Mouse (Mus musculus): ENCODE data around the gene Uchl4.
"Not testable (repeated sequence)": the region's sequence is repeated elsewhere in the genome, so short reads cannot be mapped to it uniquely, and the experiment has no call there.

The Uchl4 gene

DNA sequence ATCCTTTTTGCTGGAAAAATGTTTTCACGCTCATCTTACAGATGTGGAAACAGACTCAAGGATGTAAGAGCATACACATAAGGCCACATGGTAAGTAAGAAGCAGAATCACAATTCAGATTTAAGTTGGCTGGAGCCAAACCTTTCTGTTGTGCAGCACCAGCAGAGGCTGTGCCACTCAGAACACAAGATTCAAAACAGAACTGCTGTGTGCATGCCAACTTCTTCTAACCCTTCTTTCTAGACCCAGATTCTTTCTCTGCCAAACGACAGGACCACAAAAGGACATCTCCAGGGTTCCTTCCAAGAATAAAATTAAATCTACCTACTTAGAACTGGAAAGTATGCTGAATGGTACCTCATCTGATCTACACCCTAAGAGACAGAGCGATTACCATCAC lies 3.3 kb upstream of the Uchl4 start:
- no peak for DNase-seq

- DNase-seq = peak; percentile 22
Observed at GRCm38 (mm10) chr9:64232257-64232957, 2.6 kb upstream of the Uchl4 start.

- peak; percentile 9 for DNase-seq
Observed at GRCm38 (mm10) chr9:64233656-64234055, 1.3 kb upstream of the Uchl4 start.

DNA sequence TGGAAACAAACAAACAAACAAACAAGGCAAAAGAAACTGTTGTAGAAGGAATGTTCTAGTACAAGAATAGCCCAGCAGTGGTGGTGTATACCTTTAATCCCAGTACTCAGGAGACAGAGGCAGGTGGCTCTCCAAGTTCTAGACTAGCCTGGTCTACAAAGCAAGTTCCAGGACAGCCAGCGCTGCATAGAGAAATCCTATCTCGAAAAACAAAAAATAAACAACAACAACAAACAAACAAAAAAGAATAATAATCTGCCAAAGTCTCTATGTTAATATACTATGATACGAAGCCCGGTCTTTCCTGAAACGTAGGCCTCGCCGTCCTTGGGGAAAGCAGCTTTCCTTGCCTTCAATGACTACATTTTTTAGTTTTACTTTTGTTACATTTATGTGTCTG lies 1.1 kb downstream of the Uchl4 start:
- DNase-seq = no peak

- no peak for DNase-seq
Observed at GRCm38 (mm10) chr9:64240116-64240515, 5.1 kb downstream of the Uchl4 start.

DNA sequence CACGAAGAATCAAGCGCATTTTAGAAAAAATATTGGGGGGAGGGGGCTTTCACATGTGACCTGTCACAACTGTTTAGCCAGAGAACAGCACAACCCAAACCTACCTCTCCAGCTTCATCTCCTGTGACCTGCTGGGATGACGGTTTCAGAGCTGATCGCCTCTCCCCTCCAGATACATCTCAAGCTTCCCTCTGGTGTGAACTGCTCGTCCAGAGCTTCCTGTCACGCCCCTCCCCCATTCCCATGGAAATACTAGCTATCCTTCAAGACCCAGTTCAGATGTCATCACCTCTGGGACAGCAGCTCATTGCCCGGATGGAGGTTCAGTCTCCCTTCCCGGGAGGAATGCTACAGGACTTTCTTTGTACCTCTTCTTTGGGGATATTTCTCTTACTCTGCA lies 5.7 kb downstream of the Uchl4 start:
- no peak for DNase-seq

DNA sequence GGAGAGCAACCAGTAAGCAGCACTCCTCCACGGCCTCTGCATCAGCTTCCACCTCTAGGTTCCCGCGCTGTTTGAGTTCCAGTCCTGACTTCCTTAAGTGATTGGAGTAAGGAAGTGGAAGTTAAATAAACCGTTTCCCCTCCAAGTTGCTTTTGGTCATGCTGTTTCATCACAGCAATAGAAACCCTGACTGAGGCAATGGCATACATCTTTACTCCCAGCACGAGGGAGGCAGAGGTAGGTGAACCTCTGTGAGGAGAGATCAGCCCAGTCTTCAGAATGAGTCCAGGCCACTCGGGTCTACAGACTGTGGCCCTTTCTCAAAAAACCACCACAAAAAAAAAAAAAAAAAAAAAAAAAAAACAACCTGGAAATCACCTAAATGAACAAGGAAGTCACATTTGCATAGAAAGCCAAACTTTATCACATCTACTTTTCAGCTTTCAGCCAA lies 7.4 kb downstream of the Uchl4 start:
- DNase-seq = no peak

DNA sequence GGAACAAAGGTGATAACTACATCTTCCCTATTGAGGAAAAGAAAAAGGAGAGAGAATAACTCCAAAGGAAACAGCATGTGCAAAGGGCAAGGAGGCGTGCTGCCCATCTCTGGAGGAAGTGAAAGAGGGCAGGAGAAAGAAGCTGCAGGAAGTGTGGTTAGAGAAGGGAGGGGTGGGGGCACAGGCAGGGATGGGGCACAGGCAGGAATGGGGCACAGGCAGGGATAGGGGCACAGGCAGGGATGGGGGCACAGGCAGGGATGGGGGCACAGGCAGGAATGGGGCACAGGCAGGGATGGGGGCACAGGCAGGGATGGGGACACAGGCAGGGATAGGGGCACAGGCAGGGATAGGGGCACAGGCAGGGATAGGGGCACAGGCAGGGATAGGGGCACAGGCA lies 14.4 kb downstream of the Uchl4 start:
- no peak for DNase-seq

DNA sequence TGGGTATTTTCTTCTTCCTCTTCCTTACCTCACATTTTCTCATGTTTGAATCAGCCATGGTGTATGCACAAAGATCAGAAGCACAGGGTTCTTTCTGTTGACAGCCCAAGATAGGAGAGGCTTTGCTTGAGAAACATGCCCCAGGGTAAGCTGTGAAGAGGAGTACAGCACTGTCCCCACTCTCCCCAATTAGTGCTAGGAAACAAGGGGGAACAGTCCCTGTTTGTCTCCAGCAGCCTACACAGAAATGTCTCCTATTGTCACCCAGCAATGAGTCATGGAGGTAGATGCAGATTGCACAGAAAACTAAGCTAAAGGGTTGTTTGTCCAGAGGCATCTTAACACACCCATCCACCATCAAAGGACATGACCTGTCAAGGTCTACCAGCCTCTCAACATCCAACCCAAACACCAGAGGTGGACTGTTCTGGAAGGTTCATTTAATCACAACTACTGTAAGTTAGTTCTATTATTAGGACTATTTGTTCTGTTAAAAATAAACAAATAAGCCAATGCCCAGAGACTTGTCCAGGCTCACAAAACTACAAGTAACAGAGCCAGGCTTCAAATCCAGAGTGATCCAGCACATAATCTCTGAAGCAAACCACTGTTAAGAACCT lies 15.2 kb downstream of the Uchl4 start:
- no peak for DNase-seq

- peak; percentile 46 for DNase-seq
Observed at GRCm38 (mm10) chr9:64252591-64253020, 17.6 kb downstream of the Uchl4 start.

DNA sequence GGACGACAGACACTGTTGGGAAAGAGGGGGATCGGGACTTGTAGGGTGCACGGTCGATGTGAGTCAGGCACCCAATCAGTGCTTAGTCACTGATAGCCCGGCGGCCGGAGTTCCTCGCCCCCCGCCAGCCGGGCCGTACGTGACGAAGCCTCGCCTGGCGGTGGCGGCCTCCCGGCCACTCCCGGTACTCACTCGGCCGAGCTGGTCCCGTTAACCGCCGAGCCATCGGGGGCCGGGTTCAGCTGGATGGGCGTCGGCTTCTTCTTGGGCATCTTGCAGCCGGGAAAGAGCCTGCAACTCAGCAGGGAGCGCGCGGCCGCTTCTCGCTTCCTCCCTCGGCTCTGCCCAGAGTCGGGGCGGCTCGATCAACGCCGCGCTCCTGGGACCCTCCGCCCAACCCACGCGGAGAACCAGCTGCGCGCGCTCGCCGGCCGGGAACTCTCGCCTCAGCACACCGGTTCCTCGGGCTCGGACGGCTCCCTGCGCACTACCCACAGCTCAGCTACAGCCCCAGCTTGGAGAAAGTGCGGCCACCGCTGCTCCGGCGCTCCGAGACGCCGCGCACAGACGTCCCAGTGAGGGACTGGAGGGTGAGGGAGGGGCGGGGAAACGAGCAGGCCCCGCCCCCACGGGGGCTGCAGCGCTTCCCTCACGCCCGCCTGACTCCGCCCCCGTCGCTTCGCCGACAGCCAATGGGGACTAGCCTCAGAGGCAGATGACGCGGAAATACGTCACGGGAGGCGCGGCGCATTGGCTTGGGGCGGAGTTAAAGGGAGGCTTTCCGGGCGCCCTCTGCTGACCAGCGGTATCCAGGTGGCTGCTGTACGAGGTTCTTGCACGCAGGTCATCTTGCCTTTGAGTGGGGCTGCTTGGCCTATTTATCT lies 18.3 kb downstream of the Uchl4 start, which contains the start of gene Map2k1:
TSS of gene Map2k1 (minus strand) at position 611 of the 884 bp plus-strand sequence.
- DNase-seq = peak; percentile 99

DNA sequence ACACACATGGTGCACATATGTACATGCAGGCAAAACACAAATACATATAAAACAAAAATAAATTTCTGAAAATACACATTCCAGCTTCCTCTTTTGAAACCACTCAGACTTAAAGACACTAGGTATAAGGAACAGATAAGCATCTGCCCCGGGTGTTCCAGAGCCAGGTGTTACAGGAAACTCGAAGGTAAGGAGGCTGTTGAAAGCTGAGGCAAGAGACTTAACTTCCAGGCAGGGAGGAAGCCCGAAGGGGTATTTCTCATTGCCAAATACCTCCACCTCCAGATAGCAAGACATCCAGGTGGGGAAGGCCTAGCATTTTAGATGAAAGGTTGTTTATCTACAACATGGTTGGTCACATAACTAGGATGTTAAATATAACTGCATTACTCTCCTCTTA lies 20.4 kb downstream of the Uchl4 start:
- no peak for DNase-seq

GRCm38 (mm10) chr9:64256204-64256603 lies 21.2 kb downstream of the Uchl4 start:
- DNase-seq = no peak

GRCm38 (mm10) chr9:64259906-64260305 lies 24.9 kb downstream of the Uchl4 start:
- DNase-seq = no peak

DNA sequence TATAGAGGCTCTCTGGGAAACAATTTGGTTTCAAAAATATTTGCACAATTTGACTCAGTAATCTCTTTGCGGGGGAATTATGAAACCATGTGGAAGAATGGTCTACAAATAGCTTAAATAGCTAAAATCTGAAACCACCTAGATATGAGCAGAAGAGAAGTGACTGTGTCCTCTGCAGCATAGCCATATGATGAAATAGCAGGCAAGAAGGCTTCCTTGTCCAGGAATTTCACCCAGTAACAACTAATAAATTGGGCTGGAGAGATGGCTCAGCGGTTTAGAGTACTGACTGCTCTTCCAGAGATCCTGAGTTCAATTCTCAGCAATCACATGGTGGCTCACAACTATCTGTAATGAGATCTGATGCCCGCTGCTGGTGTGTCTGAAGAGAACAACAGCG lies 26.0 kb downstream of the Uchl4 start:
- no peak for DNase-seq

GRCm38 (mm10) chr9:64264813-64265212 lies 29.8 kb downstream of the Uchl4 start:
- no peak for DNase-seq

DNA sequence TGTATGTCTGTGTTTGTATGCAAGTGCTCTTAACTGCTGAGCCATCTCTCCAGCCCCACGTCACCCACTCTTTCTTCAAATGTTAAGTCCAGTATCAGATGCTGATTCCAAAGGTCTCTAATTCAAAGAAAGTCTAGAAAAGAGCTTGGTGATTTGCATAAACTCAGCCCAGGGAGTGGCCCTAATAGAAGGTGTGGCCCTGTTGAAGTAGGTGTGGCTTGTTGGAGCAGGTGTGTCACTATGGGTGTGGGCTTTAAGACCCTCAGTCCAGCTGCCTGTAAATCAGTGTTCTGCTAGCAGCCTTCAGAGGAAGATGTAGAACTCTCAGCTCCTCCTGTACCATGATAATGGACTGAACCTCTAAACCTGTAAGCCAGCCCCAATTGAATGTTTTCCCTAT lies 32.2 kb downstream of the Uchl4 start:
- DNase-seq = no peak

DNA sequence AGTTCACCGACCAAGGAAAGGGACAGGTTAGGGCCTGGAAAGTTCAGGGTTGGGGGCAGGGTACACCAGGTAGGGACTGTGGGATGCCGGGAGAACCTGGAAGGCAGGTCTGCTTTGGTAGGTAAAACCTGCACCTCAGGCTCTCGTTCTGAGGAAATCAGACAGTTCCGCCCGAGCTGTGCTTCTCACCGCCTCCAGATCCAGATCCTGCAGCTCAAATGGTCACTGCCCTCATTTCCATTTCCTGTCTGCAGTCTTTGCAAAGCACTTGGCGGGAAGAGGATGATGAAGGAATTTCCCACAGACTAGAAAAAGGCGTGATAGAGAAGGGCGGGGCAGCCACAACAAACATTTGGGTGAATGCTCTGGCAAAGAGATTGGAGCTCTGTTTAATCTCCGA lies 33.2 kb downstream of the Uchl4 start:
- DNase-seq = no peak

DNA sequence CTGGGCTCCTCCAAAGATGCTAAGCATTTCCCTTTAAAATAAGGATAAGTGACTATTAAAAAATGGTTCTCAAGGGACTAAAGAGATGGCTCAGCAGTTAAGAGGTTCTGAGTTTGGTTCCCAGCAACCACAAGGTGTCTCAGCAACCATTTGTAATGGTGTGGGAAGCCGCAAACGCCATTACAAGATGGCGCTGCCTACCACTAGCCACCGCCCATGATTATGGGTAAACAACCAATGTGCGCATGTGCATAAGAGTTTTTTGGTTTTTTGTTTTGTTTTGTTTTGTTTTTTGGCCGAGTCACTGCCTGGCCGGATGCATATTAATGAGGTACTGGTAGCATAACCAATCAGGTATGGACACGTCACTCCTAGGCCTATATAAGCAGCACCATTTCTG lies 33.8 kb downstream of the Uchl4 start:
- not testable (repeated sequence) for DNase-seq

GRCm38 (mm10) chr9:64271249-64271648 lies 36.2 kb downstream of the Uchl4 start:
- no peak for DNase-seq

DNA sequence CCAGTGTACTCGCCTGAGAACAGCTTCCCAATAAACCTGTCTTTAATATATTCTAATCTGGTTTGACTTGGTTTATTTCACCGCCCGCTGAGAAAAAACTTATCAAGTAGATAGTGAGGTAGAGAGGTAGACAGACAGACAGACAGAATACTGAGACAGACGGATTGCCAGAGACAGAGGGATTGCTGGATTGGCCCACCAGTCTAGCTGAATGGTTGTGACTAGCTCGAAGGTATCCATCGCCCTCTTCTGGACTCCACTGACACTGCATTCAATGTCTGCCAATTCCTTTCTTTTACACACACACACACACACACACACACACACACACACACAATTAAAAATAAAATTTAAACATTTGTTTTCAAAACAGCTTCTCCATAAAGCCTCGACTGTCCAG lies 37.6 kb downstream of the Uchl4 start:
- DNase-seq = peak; percentile 24

- DNase-seq = no peak
Observed at GRCm38 (mm10) chr9:64273757-64274156, 38.8 kb downstream of the Uchl4 start.

GRCm38 (mm10) chr9:64274291-64274690 lies 39.3 kb downstream of the Uchl4 start:
- no peak for DNase-seq

DNA sequence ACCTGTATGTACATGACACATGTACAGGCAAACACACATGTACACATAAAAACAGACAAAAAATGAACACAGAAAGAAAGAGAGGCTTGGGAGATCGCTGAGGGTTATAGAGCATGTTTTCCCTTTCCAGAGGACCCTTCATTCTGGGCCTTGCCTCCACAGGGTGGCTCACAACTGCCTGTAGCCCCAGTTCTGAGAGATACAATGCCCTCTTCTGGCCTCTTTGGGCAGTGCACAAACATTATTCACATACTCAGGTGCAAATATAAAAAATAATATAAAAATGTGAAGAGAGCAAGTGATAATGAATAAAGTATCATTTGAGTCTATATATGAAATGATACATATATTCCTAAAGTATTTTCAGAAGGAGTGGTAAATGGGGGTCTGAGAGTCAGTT lies 39.9 kb downstream of the Uchl4 start:
- no peak for DNase-seq
